In genomic region chr16:38558221-38558748, GRCm38 (mm10) we compare ENCODE assay signal across 8 mouse cellular contexts. TPM values are rescaled to one million over a fixed set of nuclear protein-coding genes. Genes with fewer than 3 reads are reported as not detected.
A peak's percentile ranks its signal among the peaks of the same experiment; 100 is the strongest.
DNase-seq lines count a peak whose midpoint lies in the region; ATAC-seq and TF ChIP-seq lines count a peak whose summit lies in the region.

Tmem39a (plus strand) TSS chr16:38558698.

- no peak for TF ChIP-seq CTCF in forebrain, postnatal 0 days (IDR thresholded peaks at IDR 0.05; ENCODE audit: low read depth)

- H3K4me2 ChIP-seq in forebrain, postnatal 0 days (ENCODE audit: low read depth): no peak within 1 kb of the TSS
- no peak within 1 kb of the TSS for H3K4me2 ChIP-seq in hindbrain, embryonic 13.5 days
- H3K4me2 ChIP-seq in liver, embryonic 16.5 days (ENCODE audit: low read depth, low read length): no peak within 1 kb of the TSS

- H3K4me3 ChIP-seq in forebrain, postnatal 0 days (ENCODE audit: low read depth, low read length): no peak within 1 kb of the TSS
- H3K4me3 ChIP-seq in hindbrain, embryonic 13.5 days: no peak within 1 kb of the TSS
- no peak within 1 kb of the TSS for H3K4me3 ChIP-seq in liver, embryonic 16.5 days (ENCODE audit: low read depth, low read length)

- H3K4me1 ChIP-seq in forebrain, postnatal 0 days (ENCODE audit: insufficient read depth): no peaks in the 10 kb centered on the region
- H3K4me1 ChIP-seq in hindbrain, embryonic 13.5 days (replicated peaks): peaks cover 2% of the 10 kb centered on the region; the same call in 1 of the 2 replicates
- peaks cover 2% of the 10 kb centered on the region; the same call in 1 of the 2 replicates for H3K4me1 ChIP-seq in liver, embryonic 16.5 days (ENCODE audit: control insufficient read depth, low read depth, low read length)

- H3K9ac ChIP-seq in forebrain, postnatal 0 days: no peak within 1 kb of the TSS
- H3K9ac ChIP-seq in hindbrain, embryonic 13.5 days: no peak within 1 kb of the TSS
- H3K9ac ChIP-seq in liver, embryonic 16.5 days (ENCODE audit: low read depth, low read length): no peak within 1 kb of the TSS

- H3K36me3 ChIP-seq in forebrain, postnatal 0 days (ENCODE audit: insufficient read depth): no peaks in the 10 kb centered on the region
- H3K36me3 ChIP-seq in hindbrain, embryonic 13.5 days: no peaks in the 10 kb centered on the region
- H3K36me3 ChIP-seq in liver, embryonic 16.5 days (ENCODE audit: control insufficient read depth, insufficient read depth): no peaks in the 10 kb centered on the region

- H3K27me3 ChIP-seq in forebrain, postnatal 0 days (ENCODE audit: insufficient read depth, low read length): peaks cover 8% of the 10 kb centered on the region
- peaks cover 42% of the 10 kb centered on the region for H3K27me3 ChIP-seq in hindbrain, embryonic 13.5 days
- no peaks in the 10 kb centered on the region for H3K27me3 ChIP-seq in liver, embryonic 16.5 days (ENCODE audit: control insufficient read depth, insufficient read depth, low read depth, low read length)

- H3K9me3 ChIP-seq in forebrain, postnatal 0 days (ENCODE audit: low read length): no peaks in the 10 kb centered on the region
- no peaks in the 10 kb centered on the region for H3K9me3 ChIP-seq in hindbrain, embryonic 13.5 days
- H3K9me3 ChIP-seq in liver, embryonic 16.5 days (replicated peaks; ENCODE audit: control insufficient read depth, low read length): no peaks in the 10 kb centered on the region

- no peak for DNase-seq in frontal cortex, adult 2 months (ENCODE audit: extremely low spot score in 1 of 2, low spot score in 1 of 2)
- no peak for DNase-seq in frontal cortex, postnatal 36 days (ENCODE audit: low spot score in 2 of 2)
- peak; percentile 73 for DNase-seq in ZHBTc4 (ENCODE audit: low read depth, low spot score)
- no peak for DNase-seq in forebrain, postnatal 0 days
- no peak for DNase-seq in cerebellum, adult 11 months
- DNase-seq in T-cell, adult 2 months (ENCODE audit: low spot score): no peak

- no peak within 1 kb of the TSS for H3K27ac ChIP-seq in forebrain, postnatal 0 days (ENCODE audit: low read depth, low read length)
- no peak within 1 kb of the TSS for H3K27ac ChIP-seq in hindbrain, embryonic 13.5 days
- H3K27ac ChIP-seq in liver, embryonic 16.5 days (ENCODE audit: low read length): no peak within 1 kb of the TSS

- WGBS in forebrain, postnatal 0 days: 83% methylated on average over 3 of the region's 3 CpGs
- WGBS in hindbrain, embryonic 13.5 days: 70% methylated on average over 3 of the region's 3 CpGs
- 61% methylated on average over 3 of the region's 3 CpGs for WGBS in liver, embryonic 16.5 days (ENCODE audit: insufficient replicate concordance)

- ATAC-seq in forebrain, postnatal 0 days: no peak
- no peak for ATAC-seq in hindbrain, embryonic 13.5 days (ENCODE audit: low FRiP score)
- ATAC-seq in liver, embryonic 16.5 days (ENCODE audit: low read depth): no peak

RNA-seq across cellular contexts. Expression of gene Tmem39a, which starts in this region (rescaled TPM):
- polyA plus RNA-seq in frontal cortex, adult 2 months (2012; rRNA removed): 39.2 and 45.8 TPM in 2 replicates
- total RNA-seq in forebrain, postnatal 0 days (2014; rRNA removed): 12.1 and 16.2 TPM in 2 replicates
- 14.4 and 16.2 TPM in 2 replicates for polyA plus RNA-seq in forebrain, postnatal 0 days (2015; fragmentation: Nextera tagmentation; extraction: Ambion mirVana)
- polyA plus RNA-seq in hindbrain, embryonic 13.5 days (2015; fragmentation: Nextera tagmentation; extraction: Ambion mirVana): 42.4 and 50.3 TPM in 2 replicates
- 31.0 and 34.5 TPM in 2 replicates for polyA plus RNA-seq in liver, embryonic 16.5 days (2015; fragmentation: Nextera tagmentation; extraction: Ambion mirVana)
